Mouse (Mus musculus) lung, postnatal 0 days (tissue): ENCODE results near the gene Erv3.

Source experiments
- CTCF ChIP-seq: IDR thresholded peaks from 2 replicates; pipeline ENCODE4 v1.5.1; 2016; ENCODE audit warnings: antibody characterized with exemption, mild to moderate bottlenecking
- EP300 ChIP-seq: IDR thresholded peaks from 2 replicates; pipeline ENCODE4 v1.6.1; 2016; ENCODE audit warnings: antibody characterized with exemption, mild to moderate bottlenecking, control low read depth

GRCm38 (mm10) chr2:131805306-131805705, 54.2 kb downstream of the Erv3 start:
- TF ChIP-seq CTCF: no peak
- TF ChIP-seq EP300: no peak
